Mouse (Mus musculus): ENCODE data around the gene Spaca3.

GRCm38 (mm10) chr11:80877131-80877651 is 19.0 kb downstream of the Spaca3 start:
- no peak for TF ChIP-seq MAX (IDR thresholded peaks at IDR 0.05)
- no peak for TF ChIP-seq CTCF (IDR thresholded peaks at IDR 0.05; ENCODE audit: control insufficient read depth, insufficient read depth, insufficient read length)
- TF ChIP-seq MYOG (IDR thresholded peaks at IDR 0.05; ENCODE audit: control insufficient read depth, extremely low read depth, insufficient read length) = no peak
- no peak for TF ChIP-seq MYOD1 (IDR thresholded peaks at IDR 0.05; ENCODE audit: control insufficient read depth, insufficient read length, low read depth)
- TF ChIP-seq USF1 (IDR thresholded peaks at IDR 0.05; ENCODE audit: low read depth) = peak; percentile 54
- no peak for TF ChIP-seq CEBPB (IDR thresholded peaks at IDR 0.05; ENCODE audit: low read depth)
